Mouse (Mus musculus) megakaryocyte-erythroid progenitor cell, adult 5 weeks (primary cell): ENCODE data around the gene Gm5155. TPM values are rescaled to one million over a fixed set of nuclear protein-coding genes. Genes with fewer than 3 reads are reported as not detected.

Source experiments
- polyA plus RNA-seq: library from polyadenylated mRNA; stranded (reverse); fragments of >175 nt; gene quantifications from 2 replicates; pipeline ENCODE4 v1.2.3, GENCODE M21; 2012

Gm5155 gene
- polyA plus RNA-seq: not detected in 2 replicates

DNA sequence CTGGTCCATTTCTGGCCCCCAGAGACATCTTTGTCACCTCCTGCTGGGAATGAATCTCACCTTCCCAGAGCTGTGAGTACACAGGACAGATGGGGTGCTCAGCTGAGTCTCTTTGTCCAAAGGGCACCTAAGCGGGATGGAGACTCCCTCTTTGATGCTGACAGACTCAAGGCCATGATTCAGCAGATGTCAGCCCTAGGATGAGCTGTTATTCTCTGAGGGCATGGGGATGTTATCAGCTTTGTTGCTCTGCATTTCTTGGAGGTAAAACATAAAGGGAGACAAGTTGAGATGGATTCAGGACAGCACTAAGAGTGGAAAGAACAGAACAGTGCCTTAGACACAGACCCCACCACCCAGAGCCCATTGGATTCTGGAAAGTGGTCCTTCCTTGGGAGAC is at the start of gene Gm5155:
Gm5155 (plus strand) TSS at position 301 of the 400 bp plus-strand sequence.

Other genes starting within 250 kb of the Gm5155 start
- not detected in 2 replicates for gene Ceacam5, start 158.5 kb upstream of the Gm5155 start, polyA plus RNA-seq
- gene Ceacam14, start 59.1 kb upstream of the Gm5155 start, polyA plus RNA-seq: not detected in 2 replicates
- gene Ceacam11, start 100.4 kb downstream of the Gm5155 start, polyA plus RNA-seq: not detected in 2 replicates
- not detected in 2 replicates for gene Ceacam13, start 138.1 kb downstream of the Gm5155 start, polyA plus RNA-seq
- not detected in 2 replicates for gene Ceacam12, start 194.2 kb downstream of the Gm5155 start, polyA plus RNA-seq